Mouse (Mus musculus) MEL (cell line): ENCODE data around the gene Elavl1. TPM values are rescaled to one million over a fixed set of nuclear protein-coding genes. Genes with fewer than 3 reads are reported as not detected.
"Not testable (repeated sequence)": the region's sequence is repeated elsewhere in the genome, so short reads cannot be mapped to it uniquely, and the experiment has no call there.

Experiments
- DNase-seq: peaks from one replicate; pipeline ENCODE4 v3.0.0; 2011; ENCODE audit warnings: low read depth, low spot score
- H3K27ac ChIP-seq: 2 replicates; pipeline ENCODE4 v1.5.1; 2012; ENCODE audit warnings: low read depth, mild to moderate bottlenecking, control low read depth, low read length, moderate library complexity; ENCODE audit not compliant: control insufficient read depth
- H3K27me3 ChIP-seq, 2 experiments: fragments of 150-350 bp in 1 of 2; sonication (generic) in 1 of 2; 2 replicates each; pipeline ENCODE4 v1.6.1; 2012; ENCODE audit warnings: low read length in 2 of 2, mild to moderate bottlenecking in 2 of 2, improper control_type of control experiment in 1 of 2, moderate library complexity in 1 of 2; ENCODE audit not compliant: insufficient read depth in 2 of 2, control insufficient read depth in 1 of 2
- H3K36me3 ChIP-seq, 2 experiments: 2 replicates each; pipeline ENCODE4 v1.6.1; 2012 to 2014; ENCODE audit warnings: low read length in 2 of 2, improper control_type of control experiment in 1 of 2, inconsistent platforms in 1 of 2, mild to moderate bottlenecking in 1 of 2; ENCODE audit not compliant: insufficient read depth in 2 of 2, control insufficient read depth in 1 of 2
- H3K4me1 ChIP-seq, 2 experiments: fragments of 150-350 bp in 1 of 2; sonication (generic) in 1 of 2; 2 replicates each; pipeline ENCODE4 v1.6.1; 2012; ENCODE audit warnings: low read length in 2 of 2, improper control_type of control experiment in 1 of 2, mild to moderate bottlenecking in 1 of 2; ENCODE audit not compliant: insufficient read depth in 2 of 2, control insufficient read depth in 1 of 2
- H3K4me3 ChIP-seq, 2 experiments: fragments of 150-350 bp in 1 of 2; sonication (generic) in 1 of 2; 2 replicates each; pipeline ENCODE4 v1.5.1; 2012; ENCODE audit warnings: low read depth in 2 of 2, low read length in 2 of 2, mild to moderate bottlenecking in 2 of 2, moderate library complexity in 2 of 2, control low read depth in 1 of 2, improper control_type of control experiment in 1 of 2; ENCODE audit not compliant: control insufficient read depth in 1 of 2, insufficient read depth in 1 of 2
- H3K79me2 ChIP-seq: 2 replicates; pipeline ENCODE4 v1.6.1; 2012; ENCODE audit warnings: mild to moderate bottlenecking, low read length, moderate library complexity; ENCODE audit not compliant: control insufficient read depth, poor library complexity, insufficient read depth
- H3K9ac ChIP-seq: 2 replicates; pipeline ENCODE4 v1.6.1; 2012; ENCODE audit warnings: low read depth, mild to moderate bottlenecking, control low read depth, low read length, moderate library complexity; ENCODE audit not compliant: control insufficient read depth, poor library complexity, severe bottlenecking
- H3K9me3 ChIP-seq: fragments of 150-350 bp; sonication (generic); replicated peaks from 2 replicates; pipeline ENCODE4 v1.6.1; 2012; ENCODE audit warnings: mild to moderate bottlenecking, low read length, improper control_type of control experiment, moderate library complexity; ENCODE audit not compliant: insufficient read depth
- BHLHE40 ChIP-seq: IDR thresholded peaks from 2 replicates; pipeline ENCODE4 v1.6.1; 2012; ENCODE audit warnings: low read depth, mild to moderate bottlenecking, inconsistent platforms, low read length, improper control_type of control experiment, borderline replicate concordance
- CHD2 ChIP-seq: IDR thresholded peaks from 2 replicates; pipeline ENCODE4 v1.6.1; 2011; ENCODE audit warnings: low read length, improper control_type of control experiment
- E2F4 ChIP-seq: IDR thresholded peaks from 2 replicates; pipeline ENCODE4 v1.6.1; 2011; ENCODE audit warnings: low read depth, low read length, improper control_type of control experiment, borderline replicate concordance
- GABPA ChIP-seq: IDR thresholded peaks from 2 replicates; pipeline ENCODE4 v1.6.1; 2012; ENCODE audit warnings: low read depth, mild to moderate bottlenecking, inconsistent platforms, low read length, improper control_type of control experiment, moderate library complexity
- GATA1 ChIP-seq: IDR thresholded peaks from 2 replicates; pipeline ENCODE4 v1.6.1; 2011; ENCODE audit warnings: low read depth, low read length, improper control_type of control experiment
- HCFC1 ChIP-seq: IDR thresholded peaks from 2 replicates; pipeline ENCODE4 v1.6.1; 2012; ENCODE audit warnings: low read depth, mild to moderate bottlenecking, inconsistent platforms, low read length, improper control_type of control experiment, moderate library complexity
- JUND ChIP-seq: IDR thresholded peaks from 2 replicates; pipeline ENCODE4 v1.6.1; 2011; ENCODE audit warnings: low read depth, mild to moderate bottlenecking, improper control_type of control experiment, low read length
- MAFK ChIP-seq: IDR thresholded peaks from 2 replicates; pipeline ENCODE4 v1.6.1; 2011; ENCODE audit warnings: low read depth, mild to moderate bottlenecking, low read length, improper control_type of control experiment, borderline replicate concordance
- MAX ChIP-seq: IDR thresholded peaks from 2 replicates; pipeline ENCODE4 v1.6.1; 2011; ENCODE audit warnings: low read length, improper control_type of control experiment
- MAZ ChIP-seq: IDR thresholded peaks from 2 replicates; pipeline ENCODE4 v1.6.1; 2012; ENCODE audit warnings: low read depth, mild to moderate bottlenecking, inconsistent platforms, low read length, improper control_type of control experiment
- MEF2A ChIP-seq: IDR thresholded peaks from 2 replicates; pipeline ENCODE4 v1.6.1; 2014; ENCODE audit warnings: low read depth, mild to moderate bottlenecking, inconsistent platforms, low read length, improper control_type of control experiment; ENCODE audit not compliant: poor library complexity, insufficient replicate concordance, severe bottlenecking; ENCODE audit errors: extremely low read depth
- MXI1 ChIP-seq: IDR thresholded peaks from 2 replicates; pipeline ENCODE4 v1.6.1; 2011; ENCODE audit warnings: mild to moderate bottlenecking, low read depth, low read length, improper control_type of control experiment
- MYB ChIP-seq: IDR thresholded peaks from 2 replicates; pipeline ENCODE4 v1.6.1; 2011; ENCODE audit warnings: mild to moderate bottlenecking, low read depth, low read length, improper control_type of control experiment
- NELFE ChIP-seq: IDR thresholded peaks from 2 replicates; pipeline ENCODE4 v1.6.1; 2011; ENCODE audit warnings: low read depth, low read length, improper control_type of control experiment
- POLR2A ChIP-seq, 2 experiments: IDR thresholded peaks; 2 replicates each; pipeline ENCODE4 v1.6.1; 2011 to 2012; ENCODE audit warnings: low read length in 2 of 2, mild to moderate bottlenecking in 2 of 2, control low read depth in 1 of 2, improper control_type of control experiment in 1 of 2, low read depth in 1 of 2, moderate library complexity in 1 of 2; ENCODE audit not compliant: control insufficient read depth in 1 of 2, insufficient read depth in 1 of 2, poor library complexity in 1 of 2
- POLR2AphosphoS2 ChIP-seq: IDR thresholded peaks from 2 replicates; pipeline ENCODE4 v1.6.1; 2011; ENCODE audit warnings: low read length, improper control_type of control experiment
- RAD21 ChIP-seq: IDR thresholded peaks from 2 replicates; pipeline ENCODE4 v1.6.1; 2011; ENCODE audit warnings: mild to moderate bottlenecking, low read depth, low read length, improper control_type of control experiment
- SIN3A ChIP-seq: IDR thresholded peaks from 2 replicates; pipeline ENCODE4 v1.6.1; 2012; ENCODE audit warnings: low read length, improper control_type of control experiment, inconsistent platforms
- TAL1 ChIP-seq: IDR thresholded peaks from 2 replicates; pipeline ENCODE4 v1.6.1; 2012; ENCODE audit warnings: mild to moderate bottlenecking, inconsistent platforms, low read length, moderate library complexity, mixed read lengths
- TCF12 ChIP-seq: IDR thresholded peaks from 2 replicates; pipeline ENCODE4 v1.6.1; 2014; ENCODE audit warnings: low read depth, mild to moderate bottlenecking, inconsistent platforms, low read length, improper control_type of control experiment, moderate library complexity
- USF1 ChIP-seq: IDR thresholded peaks from 2 replicates; pipeline ENCODE4 v1.6.1; 2014; ENCODE audit warnings: low read depth, mild to moderate bottlenecking, inconsistent platforms, low read length, improper control_type of control experiment, moderate library complexity
- ZC3H11A ChIP-seq: IDR thresholded peaks from 2 replicates; pipeline ENCODE4 v1.6.1; 2012; ENCODE audit warnings: low read depth, mild to moderate bottlenecking, inconsistent platforms, low read length, improper control_type of control experiment
- ZMIZ1 ChIP-seq: IDR thresholded peaks from 2 replicates; pipeline ENCODE4 v1.6.1; 2012; ENCODE audit warnings: low read depth, mild to moderate bottlenecking, inconsistent platforms, low read length, improper control_type of control experiment, moderate library complexity
- ZNF384 ChIP-seq: IDR thresholded peaks from 2 replicates; pipeline ENCODE4 v1.6.1; 2012; ENCODE audit warnings: low read depth, mild to moderate bottlenecking, inconsistent platforms, low read length, improper control_type of control experiment
- polyA plus RNA-seq, 2 experiments: library from polyadenylated mRNA; stranded (reverse) in 1 of 2; unstranded in 1 of 2; fragments of >175 nt in 1 of 2; fragments of >200 nt in 1 of 2; gene quantifications; 2 replicates each; pipeline versions ENCODE4 v1.2.1 to v1.2.4; 2012; ENCODE audit warnings: low replicate concordance in 2 of 2, low read depth in 1 of 2; ENCODE audit not compliant: insufficient read length in 2 of 2, insufficient read depth in 1 of 2, missing spikeins in 1 of 2
- total RNA-seq: library from RNA; depleted of rRNA; stranded (reverse); fragments of 300-350 nt; gene quantifications from 2 replicates; pipeline ENCODE4 v1.2.3, GENCODE M21; 2012

Elavl1 gene
- total and polyA plus RNA-seq, 3 experiments, result 64.2 to 77.4 TPM; not detected in 1

DNA sequence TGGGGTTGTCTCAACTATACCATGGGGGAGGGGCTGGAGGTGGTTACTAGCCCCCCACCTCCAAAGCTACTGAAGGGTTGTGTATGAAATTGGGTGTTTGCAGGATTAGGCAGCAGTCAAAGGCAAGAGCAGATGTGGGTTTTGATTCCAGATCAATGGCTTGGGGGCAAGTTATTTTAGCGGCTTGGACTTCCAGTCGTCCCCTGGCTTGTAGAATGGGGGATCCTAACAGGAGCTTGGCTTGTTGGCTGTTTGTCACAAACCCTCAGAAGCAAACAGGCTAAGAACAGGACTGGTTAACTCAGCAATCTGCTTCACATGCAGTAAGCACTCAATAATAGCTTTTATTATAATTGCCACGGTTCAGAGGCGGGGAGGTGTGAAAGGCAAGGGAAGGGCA, 67.9 kb downstream of the Elavl1 start:
- Histone ChIP-seq H3K79me2 (peaks cover 1% of the 10 kb centered on the region), H3K27me3 (no peaks in the 10 kb centered on the region), H3K36me3 (peaks cover 3 to 7% of the 10 kb centered on the region in 2 experiments), H3K27ac (no peak overlapping the region), H3K9ac (no peak overlapping the region), H3K4me3 (no peak overlapping the region), H3K4me1 (peaks cover 0 to 11% of the 10 kb centered on the region in 2 experiments; a peak in 2 of 4 replicates), H3K9me3 (no peaks in the 10 kb centered on the region)
- DNase-seq, result no peak
- no peak for TF ChIP-seq ZC3H11A
- no peak for TF ChIP-seq MAFK
- no peak for TF ChIP-seq TCF12
- TF ChIP-seq SIN3A, result no peak
- no peak for TF ChIP-seq E2F4
- no peak for TF ChIP-seq USF1
- no peak for TF ChIP-seq MAZ
- TF ChIP-seq NELFE, result no peak
- no peak for TF ChIP-seq BHLHE40
- no peak for TF ChIP-seq MXI1
- TF ChIP-seq MYB, result no peak
- no peak for TF ChIP-seq ZMIZ1
- TF ChIP-seq CHD2, result no peak
- no peak for TF ChIP-seq GABPA
- no peak for TF ChIP-seq JUND
- TF ChIP-seq MEF2A, result no peak
- TF ChIP-seq HCFC1, result no peak
- no peak for TF ChIP-seq MAX
- no peak for TF ChIP-seq GATA1
- TF ChIP-seq RAD21, result no peak

DNA sequence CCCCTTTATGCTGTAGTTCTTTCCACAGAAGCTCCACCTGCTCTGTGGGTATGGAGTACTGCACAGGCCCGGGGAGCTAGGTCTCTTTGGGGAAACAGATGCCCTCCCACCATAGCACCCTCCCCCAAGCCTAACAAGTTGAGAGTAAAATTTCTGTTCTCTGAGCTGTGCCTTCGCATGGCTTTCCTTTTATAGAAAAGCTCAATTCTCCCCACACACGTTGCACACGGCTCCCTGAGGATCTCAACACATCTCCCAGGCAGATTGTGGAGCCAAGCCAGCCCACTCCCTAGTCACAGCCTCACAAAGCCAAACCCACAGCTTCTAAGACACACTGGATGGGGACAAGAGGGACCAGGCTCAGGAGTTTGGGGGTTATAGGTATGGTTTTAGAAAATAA, 68.3 kb downstream of the Elavl1 start:
- no peaks in the 10 kb centered on the region for H3K27me3 ChIP-seq
- no peak overlapping the region for H3K4me3 ChIP-seq
- TF ChIP-seq ZNF384, result no peak
- no peak for TF ChIP-seq MAFK
- no peak for TF ChIP-seq NELFE
- no peak for TF ChIP-seq CHD2
- TF ChIP-seq SIN3A, result no peak
- TF ChIP-seq MXI1, result no peak
- TF ChIP-seq USF1, result no peak
- no peak for TF ChIP-seq POLR2AphosphoS2
- no peak for TF ChIP-seq POLR2A (IDR thresholded peaks at IDR 0.05; ENCODE audit: control insufficient read depth in 1 of 2, insufficient read depth in 1 of 2, low read depth in 1 of 2, low read length in 2 of 2, poor library complexity in 1 of 2)
- TF ChIP-seq GABPA, result no peak
- no peak for TF ChIP-seq TAL1
- no peak for TF ChIP-seq MAZ
- TF ChIP-seq, all 39 proteins: peak for 0
- Histone ChIP-seq H3K4me1 (peaks cover 0 to 12% of the 10 kb centered on the region in 2 experiments; a peak in 2 of 4 replicates), H3K9me3 (no peaks in the 10 kb centered on the region), H3K27ac (no peak overlapping the region), H3K9ac (no peak overlapping the region), H3K79me2 (peaks cover 1% of the 10 kb centered on the region), H3K36me3 (peaks cover 2 to 9% of the 10 kb centered on the region in 2 experiments)
- DNase-seq, result no peak

DNA sequence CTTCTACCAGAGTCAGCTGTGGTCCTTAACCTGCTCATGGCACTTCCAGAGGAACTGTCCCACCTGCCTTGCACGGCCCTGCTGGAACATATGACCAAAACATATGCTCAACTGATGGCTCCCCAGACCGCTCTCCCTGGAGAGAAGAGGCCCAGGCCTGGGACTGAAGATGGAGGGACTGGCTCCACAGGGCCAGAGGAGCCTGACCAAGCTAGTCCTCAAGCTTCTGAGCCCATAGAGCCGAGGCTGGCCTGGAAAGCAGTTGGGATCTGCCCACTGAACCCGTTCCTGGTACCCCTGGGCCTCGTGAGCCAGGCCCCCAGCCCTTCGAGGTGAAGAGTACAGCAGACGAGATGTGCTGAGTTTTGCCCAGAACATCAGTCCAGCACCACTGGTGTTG, 69.7 kb downstream of the Elavl1 start:
- not testable (repeated sequence) for H3K36me3 ChIP-seq

More for the DNA sequence above, 69.7 kb downstream of the Elavl1 start:
- peaks cover 0 to 20% of the 10 kb centered on the region in 2 experiments; a peak in 2 of 4 replicates for H3K4me1 ChIP-seq
- H3K9ac ChIP-seq, H3K79me2 ChIP-seq, H3K9me3 ChIP-seq, H3K4me3 ChIP-seq, H3K27me3 ChIP-seq, DNase-seq, H3K27ac ChIP-seq: not testable (repeated sequence)
